Mouse (Mus musculus): ENCODE measurements around the gene Asb3. TPM values are rescaled to one million over a fixed set of nuclear protein-coding genes. Genes with fewer than 3 reads are reported as not detected.

Gene Asb3
- polyA plus RNA-seq (2012; rRNA removed), result 0.28 and 0.42 TPM in 2 replicates

GRCm38 (mm10) chr11:30885171-30885871 is at the start of gene Asb3, which contains the start of gene Gpr75:
TSS of gene Asb3 (plus strand) at chr11:30885416.
TSS of gene Gpr75 (plus strand) at chr11:30885358.

DNA sequence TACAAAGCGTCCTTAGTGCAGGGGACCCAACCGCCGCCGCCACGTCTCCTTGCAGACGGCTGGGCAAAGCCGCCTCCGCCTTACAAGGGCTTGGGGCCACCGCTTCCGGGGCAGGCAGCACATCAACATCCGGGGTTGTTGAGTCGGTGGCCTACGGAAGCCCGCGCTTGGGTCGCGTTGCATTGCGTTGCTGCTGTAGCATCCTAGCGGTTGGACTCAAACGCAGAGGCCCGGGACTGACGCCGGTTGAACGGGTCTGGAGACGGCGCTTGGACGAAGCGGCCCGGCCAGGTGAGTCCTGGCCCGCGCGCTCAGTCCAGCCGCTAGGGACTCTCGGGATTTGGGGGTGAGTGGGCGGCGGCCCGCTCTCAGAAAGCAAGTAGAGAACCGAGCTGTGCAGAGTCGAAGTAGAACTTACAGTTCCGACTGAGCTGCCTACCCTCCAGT is 69.1 kb downstream of the Asb3 start, which contains the start of gene Erlec1:
Gene Erlec1 (minus strand): TSS at position 57 of the 447 bp plus-strand sequence.

DNA sequence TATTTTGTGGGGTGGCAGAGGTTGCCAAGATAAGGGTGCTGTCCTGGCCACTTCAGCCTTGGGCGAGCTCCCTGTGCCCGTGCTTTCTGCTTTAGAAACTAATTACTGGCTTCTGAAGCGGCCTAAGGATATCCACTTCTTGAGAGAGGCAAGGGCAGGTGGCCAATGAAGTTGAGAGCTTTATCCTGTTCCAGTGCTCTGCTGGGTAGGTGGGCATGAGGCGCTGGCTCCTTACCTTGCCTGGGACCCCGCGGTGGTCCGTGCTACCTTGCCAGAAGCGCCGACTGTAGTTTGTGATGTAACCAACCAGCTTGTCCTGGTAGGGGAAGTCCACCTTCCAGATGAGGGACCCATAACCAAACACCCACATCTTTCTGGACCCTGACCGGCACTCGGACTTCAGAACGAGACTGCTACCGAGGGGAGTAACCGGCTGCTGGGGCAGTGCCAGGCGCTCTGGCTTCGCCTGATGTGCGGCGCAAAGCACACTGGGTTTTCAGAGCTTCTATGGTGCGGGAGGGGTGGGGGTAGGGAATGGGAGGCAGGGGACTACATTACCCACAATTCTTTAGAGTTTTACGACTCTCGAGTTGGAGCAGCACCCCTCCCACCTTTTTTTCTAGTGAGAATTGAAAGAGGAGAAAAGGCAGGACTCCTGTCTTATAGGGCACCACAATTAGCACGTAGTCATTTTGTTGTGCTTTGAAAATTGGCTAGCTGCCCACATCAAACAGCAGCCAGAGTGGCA is 100.8 kb downstream of the Asb3 start, which contains the start of gene Chac2:
Gene Chac2 (minus strand): TSS at position 474 of the 748 bp plus-strand sequence.

Other genes with a start within 250 kb of the Asb3 start
- 0.48 and 0.60 TPM in 2 replicates for gene Acyp2, start 235.8 kb upstream of the Asb3 start, polyA plus RNA-seq (2012; rRNA removed)
- 1.1 and 1.7 TPM in 2 replicates for gene Psme4, start 113.7 kb upstream of the Asb3 start, polyA plus RNA-seq (2012; rRNA removed)
- 0.06 and 0.08 TPM in 2 replicates for gene Gpr75, start 58 bp upstream of the Asb3 start, polyA plus RNA-seq (2012; rRNA removed)
- 8.4 TPM in 2 replicates for gene Erlec1, start 68.9 kb downstream of the Asb3 start, polyA plus RNA-seq (2012; rRNA removed)
- gene Chac2, start 100.9 kb downstream of the Asb3 start, polyA plus RNA-seq (2012; rRNA removed), result 2.1 and 2.4 TPM in 2 replicates

Data from stomach, adult 2 months (tissue).